Mouse (Mus musculus): ENCODE results near the gene Wwox.

DNA sequence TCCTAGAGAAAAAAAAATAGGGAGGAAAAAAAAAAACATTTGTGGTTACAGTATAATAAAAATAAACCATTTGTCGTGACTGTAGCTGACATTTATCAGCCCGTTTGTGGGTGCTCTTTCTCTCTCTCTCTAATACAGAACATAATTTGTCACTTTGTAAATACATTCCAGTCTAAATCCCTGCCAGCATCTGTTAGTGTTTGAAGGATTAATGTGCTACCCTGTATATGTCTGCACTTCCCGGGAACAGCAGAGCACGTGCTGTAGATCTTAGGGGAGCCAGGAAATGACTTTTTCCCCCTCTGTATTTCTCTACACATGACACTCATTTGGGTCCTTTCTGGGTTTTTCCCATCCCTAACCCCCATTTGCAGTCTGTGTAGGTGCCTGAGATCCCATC lies 219.0 kb downstream of the Wwox start:
- TF ChIP-seq POLR2A (IDR thresholded peaks at IDR 0.05; ENCODE audit: extremely low read depth, insufficient read depth, low read length) (no peak), CTCF (IDR thresholded peaks at IDR 0.05; ENCODE audit: extremely low read depth, insufficient read depth, low read length) (no peak)
